Mouse (Mus musculus) lung, embryonic 14.5 days (tissue): ENCODE results near the gene Pgam1. TPM values are rescaled to one million over a fixed set of nuclear protein-coding genes. Genes with fewer than 3 reads are reported as not detected.

Source experiments
- ATAC-seq: fragments of 200-750 bp; cut with Nextera tagmentation; 2 replicates; pipeline ENCODE4 v1.8.0; 2017; ENCODE audit warnings: mild to moderate bottlenecking, moderate TSS enrichment, moderate library complexity; ENCODE audit not compliant: insufficient read depth
- DNase-seq: peaks from one replicate; pipeline ENCODE4 v3.0.0-alpha.2; 2015
- H3K27ac ChIP-seq: fragments of 300-500 bp; sonication (generic); 2 replicates; pipeline ENCODE4 v1.5.1; 2014; ENCODE audit warnings: low read depth, mild to moderate bottlenecking, moderate library complexity
- H3K27me3 ChIP-seq: fragments of 300-500 bp; sonication (generic); 2 replicates; pipeline ENCODE4 v1.6.1; 2014; ENCODE audit warnings: low read length, control low read depth; ENCODE audit not compliant: insufficient read depth
- H3K36me3 ChIP-seq: fragments of 300-500 bp; sonication (generic); 2 replicates; pipeline ENCODE4 v1.6.1; 2014; ENCODE audit warnings: control low read depth; ENCODE audit not compliant: insufficient read depth
- H3K4me1 ChIP-seq: fragments of 300-500 bp; sonication (generic); 2 replicates; pipeline ENCODE4 v1.6.1; 2014; ENCODE audit warnings: antibody characterized with exemption, control low read depth; ENCODE audit not compliant: insufficient read depth
- H3K4me2 ChIP-seq: fragments of 300-500 bp; sonication (generic); 2 replicates; pipeline ENCODE4 v1.6.1; 2014; ENCODE audit warnings: mild to moderate bottlenecking
- H3K4me3 ChIP-seq: fragments of 300-500 bp; sonication (generic); 2 replicates; pipeline ENCODE4 v1.5.1; 2014; ENCODE audit warnings: low read depth, low read length
- H3K9ac ChIP-seq: fragments of 300-500 bp; sonication (generic); 2 replicates; pipeline ENCODE4 v1.6.1; 2014
- H3K9me3 ChIP-seq: fragments of 300-500 bp; sonication (generic); 2 replicates; pipeline ENCODE4 v1.6.1; 2016; ENCODE audit warnings: low read depth, low read length, control low read depth
- CTCF ChIP-seq: IDR thresholded peaks from 2 replicates; pipeline ENCODE4 v1.5.1; 2016; ENCODE audit warnings: antibody characterized with exemption, low read depth
- WGBS: fragments of 180-500 bp; shearing (Covaris S2); extraction: QIAGEN DNeasy Blood & Tissue Kit; methylation state at CpG from one replicate; pipeline ENCODE4 v1.1.7; 2014; 5-methylcytosine and 5-hydroxymethylcytosine counted together
- polyA plus RNA-seq: library from polyadenylated mRNA; unstranded; fragments of >200 nt; fragmentation: Nextera tagmentation; extraction: Ambion mirVana; gene quantifications from 2 replicates; pipeline ENCODE4 v1.2.1, GENCODE M21; 2014

Gene Pgam1
- polyA plus RNA-seq, 1 experiment from 2014 or later, result 662 TPM

DNA sequence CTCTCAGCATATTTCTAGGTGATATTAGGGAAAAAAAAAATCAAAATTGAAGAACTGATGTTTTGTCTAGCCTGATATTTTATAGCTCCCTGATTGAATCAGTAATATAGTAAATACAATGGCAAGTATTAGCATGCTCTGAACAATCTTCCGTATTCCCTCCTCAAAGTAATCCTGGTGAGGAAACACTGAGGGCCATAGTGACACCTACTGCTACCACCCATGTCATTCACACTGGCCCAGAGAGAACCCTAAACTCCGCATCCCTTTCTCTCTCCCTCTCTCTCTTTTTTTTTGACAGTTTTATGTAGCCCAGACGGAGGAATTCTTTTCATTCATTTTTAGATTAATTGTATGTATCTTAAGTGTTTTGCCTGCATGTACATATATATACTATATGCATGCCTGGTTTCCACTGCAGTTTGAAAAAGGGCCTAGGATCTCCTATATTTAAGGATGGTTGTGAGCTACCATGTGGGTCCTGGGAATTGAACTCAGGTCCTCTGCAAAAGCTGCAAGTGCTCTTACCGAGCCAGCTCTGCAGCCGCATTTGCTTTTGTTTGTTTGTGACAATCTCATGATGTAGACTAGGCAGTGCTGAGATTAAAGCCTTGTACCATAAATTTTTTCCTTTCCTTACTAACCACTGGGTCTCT, 8.8 kb downstream of the Pgam1 start:
- WGBS, result 66% methylated on average over 5 of the region's 5 CpGs
- H3K4me3 ChIP-seq, result no peak overlapping the region
- no peak overlapping the region for H3K4me2 ChIP-seq
- no peak overlapping the region for H3K9ac ChIP-seq
- H3K36me3 ChIP-seq, result peaks cover 60% of the 10 kb centered on the region
- ATAC-seq (no peak), DNase-seq (no peak)
- H3K4me1 ChIP-seq, result no peaks in the 10 kb centered on the region
- H3K9me3 ChIP-seq, result no peaks in the 10 kb centered on the region
- no peaks in the 10 kb centered on the region for H3K27me3 ChIP-seq
- no peak overlapping the region for H3K27ac ChIP-seq
- TF ChIP-seq CTCF, result no peak

DNA sequence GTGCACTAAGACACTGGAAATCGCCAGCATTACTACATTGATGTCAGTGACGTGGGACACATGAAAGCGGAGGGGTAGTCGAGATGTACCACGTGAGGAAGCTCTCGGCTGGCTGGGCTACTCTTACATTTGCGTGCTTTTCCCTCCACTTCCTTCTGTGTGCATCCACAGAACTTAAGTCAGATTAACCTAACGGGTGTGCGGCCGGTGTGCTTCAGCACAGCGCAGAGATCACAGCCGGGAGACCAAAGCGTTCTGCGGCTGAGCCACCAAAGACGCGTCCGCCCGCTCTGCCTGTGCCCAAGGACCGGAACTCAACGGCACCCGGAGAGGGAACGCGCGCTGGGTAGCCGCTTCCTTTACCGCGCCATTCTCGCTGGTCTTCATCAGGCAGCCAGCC, 21.0 kb downstream of the Pgam1 start:
- no peak for DNase-seq
- peak; percentile 7 for ATAC-seq
- peaks cover 41% of the 10 kb centered on the region for H3K36me3 ChIP-seq
- H3K27ac ChIP-seq, result peak overlapping the region; percentile 24; the same call in 1 of the 2 replicates
- H3K27me3 ChIP-seq, result no peaks in the 10 kb centered on the region
- H3K9ac ChIP-seq, result peak overlapping the region; percentile 75
- TF ChIP-seq CTCF, result no peak
- peak overlapping the region; percentile 86 for H3K4me2 ChIP-seq
- WGBS, result under 1% methylated on average over 28 of the region's 28 CpGs
- peak overlapping the region; percentile 93 for H3K4me3 ChIP-seq
- peaks cover 13% of the 10 kb centered on the region for H3K4me1 ChIP-seq
- H3K9me3 ChIP-seq, result no peaks in the 10 kb centered on the region

DNA sequence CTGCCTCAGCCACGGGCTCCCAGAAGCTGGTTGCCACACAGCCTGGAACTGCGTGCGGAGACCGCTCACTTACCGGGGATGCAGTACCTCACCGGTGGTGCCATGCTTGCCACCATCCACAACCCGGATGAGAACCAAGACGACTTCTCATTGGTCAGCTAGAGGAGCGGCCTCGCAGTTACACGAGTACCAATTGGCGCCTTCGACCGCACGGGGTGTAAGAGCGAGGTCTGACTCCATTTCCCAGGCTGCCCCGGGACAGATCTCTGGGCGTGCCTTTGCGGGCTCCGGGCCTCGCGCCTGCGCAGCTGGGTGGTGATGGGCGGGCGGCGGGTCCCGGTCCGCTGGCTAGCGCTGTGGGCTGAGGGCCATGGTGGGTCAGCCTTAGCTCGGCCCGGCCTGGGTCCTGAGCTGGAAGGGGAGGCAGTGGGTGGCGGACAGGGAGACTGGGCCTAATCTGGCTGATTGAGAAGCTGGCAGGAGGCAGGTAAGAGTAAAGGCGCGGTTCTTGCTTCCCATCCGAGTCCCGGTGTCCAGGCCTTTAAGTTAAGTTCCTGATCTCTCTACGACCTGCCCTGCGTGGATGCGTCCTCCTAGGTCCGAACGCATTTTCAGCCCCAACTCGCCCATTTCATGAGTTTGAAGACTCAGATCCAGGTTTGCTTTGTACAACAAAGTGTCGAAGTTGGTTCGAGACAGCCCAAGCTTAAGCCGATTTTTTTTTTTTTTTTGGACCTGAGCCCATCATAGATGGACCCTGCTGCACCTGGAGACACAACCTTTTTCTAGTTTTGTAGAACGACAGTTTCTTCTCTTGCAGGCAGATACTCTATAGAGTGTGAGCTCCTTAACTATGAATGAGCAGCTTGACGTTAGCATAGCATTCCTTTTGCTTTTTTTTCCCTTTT, 21.7 kb downstream of the Pgam1 start, which contains the start of the genes Exosc1 and Zdhhc16:
Gene Exosc1, minus strand, starts transcription at position 245 of the 908 bp plus-strand sequence.
Gene Zdhhc16, plus strand, starts transcription at position 302 of the 908 bp plus-strand sequence.
- Histone ChIP-seq H3K27ac (peak within 1 kb of the TSS; percentile 37), H3K4me3 (peak within 1 kb of the TSS; percentile 93), H3K4me1 (peaks cover 13% of the 10 kb centered on the region), H3K4me2 (peak within 1 kb of the TSS; percentile 86), H3K9me3 (no peaks in the 10 kb centered on the region), H3K36me3 (peaks cover 41% of the 10 kb centered on the region), H3K9ac (peak within 1 kb of the TSS; percentile 75), H3K27me3 (no peaks in the 10 kb centered on the region)
- no peak for TF ChIP-seq CTCF
- peak; percentile 100 for ATAC-seq
- peak; percentile 99 for DNase-seq
- under 1% methylated on average over 47 of the region's 47 CpGs for WGBS

DNA sequence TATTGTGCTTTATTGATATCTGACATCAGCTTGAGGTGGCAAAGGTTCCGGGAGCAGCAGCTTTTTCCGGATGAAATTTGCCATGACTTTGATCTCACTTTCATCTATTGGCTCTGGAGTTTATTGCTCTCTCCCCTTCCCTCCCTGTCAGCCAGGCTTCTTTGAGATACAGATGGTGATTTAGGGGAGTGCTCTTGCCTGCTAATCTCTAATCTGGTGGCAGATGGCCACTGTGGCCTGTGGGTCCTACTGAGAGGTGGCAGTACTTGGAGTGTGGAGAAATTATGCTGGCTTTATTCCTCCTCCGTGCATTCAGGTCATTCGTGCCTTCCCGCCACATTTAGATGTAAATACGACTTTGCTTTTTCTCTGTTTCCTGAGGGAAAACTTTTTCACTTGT, 22.4 kb downstream of the Pgam1 start:
- H3K36me3 ChIP-seq, result peaks cover 40% of the 10 kb centered on the region
- peaks cover 13% of the 10 kb centered on the region for H3K4me1 ChIP-seq
- H3K4me2 ChIP-seq, result peak overlapping the region; percentile 79
- H3K27ac ChIP-seq, result no peak overlapping the region
- H3K9ac ChIP-seq, result peak overlapping the region; percentile 74
- H3K27me3 ChIP-seq, result no peaks in the 10 kb centered on the region
- no peak for TF ChIP-seq CTCF
- DNase-seq, result no peak
- H3K9me3 ChIP-seq, result no peaks in the 10 kb centered on the region
- WGBS, result 29% methylated on average over 6 of the region's 6 CpGs
- ATAC-seq, result no peak
- peak overlapping the region; percentile 93 for H3K4me3 ChIP-seq

DNA sequence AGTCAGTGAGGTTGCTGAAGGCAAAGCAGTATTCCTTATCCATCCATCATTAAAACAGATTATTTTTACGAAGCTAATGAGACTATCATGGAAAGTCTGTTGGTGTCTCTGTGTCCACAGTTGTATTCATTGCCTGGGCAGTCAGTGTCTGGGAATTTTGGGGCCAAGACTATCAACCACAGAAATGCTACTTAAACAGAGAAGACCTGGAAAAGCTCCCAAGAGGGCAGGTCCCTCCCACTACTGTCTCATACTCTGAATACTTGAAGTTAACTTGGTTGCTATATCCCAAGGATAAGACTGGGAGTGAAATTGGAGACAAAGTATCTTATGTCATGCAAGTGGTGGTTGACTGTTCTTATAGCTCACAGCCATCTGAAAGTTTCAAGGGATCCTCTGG, 24.2 kb downstream of the Pgam1 start:
- peaks cover 44% of the 10 kb centered on the region for H3K36me3 ChIP-seq
- no peak overlapping the region for H3K27ac ChIP-seq
- H3K9me3 ChIP-seq, result no peaks in the 10 kb centered on the region
- H3K9ac ChIP-seq, result no peak overlapping the region
- H3K4me3 ChIP-seq, result no peak overlapping the region
- no peak for TF ChIP-seq CTCF
- no peak for DNase-seq
- H3K4me2 ChIP-seq, result no peak overlapping the region
- no peaks in the 10 kb centered on the region for H3K27me3 ChIP-seq
- ATAC-seq, result no peak
- 85% methylated on average over 1 of the region's 1 CpGs for WGBS
- H3K4me1 ChIP-seq, result peaks cover 13% of the 10 kb centered on the region

DNA sequence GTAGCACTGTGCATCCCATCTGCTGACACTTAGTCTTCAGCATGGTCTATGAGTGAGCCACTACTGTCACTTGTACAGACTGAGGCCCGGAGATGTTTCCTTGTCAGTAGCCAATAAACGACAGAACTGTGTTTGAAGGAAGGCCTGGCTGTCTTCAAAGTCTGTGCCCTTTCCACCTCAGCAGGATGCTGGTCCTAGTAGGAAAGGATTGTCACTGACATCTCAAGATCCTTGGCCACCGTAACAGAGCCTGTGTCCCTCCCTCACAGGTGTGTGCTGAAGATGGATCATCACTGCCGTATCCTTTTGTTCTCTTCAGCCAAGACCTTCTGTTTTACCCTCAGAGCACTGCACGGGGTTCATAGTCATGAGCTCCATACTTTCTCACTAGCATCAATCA, 26.8 kb downstream of the Pgam1 start:
- Histone ChIP-seq H3K9me3 (no peaks in the 10 kb centered on the region), H3K4me2 (no peak overlapping the region), H3K4me3 (no peak overlapping the region), H3K27me3 (no peaks in the 10 kb centered on the region), H3K9ac (no peak overlapping the region), H3K36me3 (peaks cover 63% of the 10 kb centered on the region), H3K4me1 (peaks cover 8% of the 10 kb centered on the region), H3K27ac (no peak overlapping the region)
- ATAC-seq (no peak), DNase-seq (no peak)
- WGBS, result 85% methylated on average over 5 of the region's 5 CpGs
- no peak for TF ChIP-seq CTCF

DNA sequence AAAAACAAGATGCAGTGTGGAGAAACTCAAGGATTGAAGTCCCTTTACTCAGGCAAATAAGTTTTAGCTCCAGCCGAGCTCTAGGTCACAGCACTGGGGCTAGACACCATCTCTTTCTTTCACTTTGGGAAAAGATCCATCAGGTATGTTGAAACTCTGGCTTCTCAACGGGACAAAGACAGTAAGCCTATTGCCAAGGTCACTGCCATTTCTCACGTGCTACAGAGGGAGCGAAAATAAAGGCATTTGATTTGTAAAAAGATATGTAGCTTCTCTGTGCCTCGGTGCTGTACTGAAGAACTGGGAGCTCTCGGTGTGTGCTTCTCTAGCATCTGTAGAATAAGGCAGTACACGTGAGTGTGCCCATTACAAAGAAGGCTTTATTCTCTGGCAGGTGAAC, 32.1 kb downstream of the Pgam1 start:
- Histone ChIP-seq H3K27me3 (no peaks in the 10 kb centered on the region), H3K9ac (no peak overlapping the region), H3K4me3 (no peak overlapping the region), H3K27ac (no peak overlapping the region), H3K9me3 (no peaks in the 10 kb centered on the region), H3K4me1 (no peaks in the 10 kb centered on the region), H3K4me2 (no peak overlapping the region), H3K36me3 (peaks cover 94% of the 10 kb centered on the region)
- ATAC-seq, result no peak
- DNase-seq, result no peak
- no peak for TF ChIP-seq CTCF
- WGBS, result 83% methylated on average over 7 of the region's 7 CpGs
